ENCODE assay signal across 9 mouse cellular contexts in the genomic region with DNA sequence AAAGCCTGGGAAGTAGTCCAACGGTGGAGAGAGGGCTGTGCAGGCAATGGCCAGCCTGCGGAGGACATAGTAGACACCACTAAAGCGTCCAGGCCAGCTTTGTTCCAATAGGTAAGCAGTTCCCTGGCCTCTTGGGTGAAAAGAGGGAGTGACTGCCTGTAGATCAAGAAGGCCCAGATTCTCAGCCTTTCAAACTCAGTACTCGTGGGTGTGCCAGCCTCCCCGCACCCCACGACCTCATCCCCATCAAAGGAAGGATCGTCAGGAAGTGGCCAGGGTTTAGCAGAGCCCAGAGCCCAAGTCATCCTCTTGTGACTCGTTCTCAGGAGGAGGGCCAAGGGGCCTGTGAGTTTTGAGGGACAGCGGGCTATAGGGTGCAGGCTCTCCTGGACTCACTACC. TPM values are rescaled to one million over a fixed set of nuclear protein-coding genes. Genes with fewer than 3 reads are reported as not detected.
A peak's percentile ranks its signal among the peaks of the same experiment; 100 is the strongest.
DNase-seq lines count a peak whose midpoint lies in the region; ATAC-seq lines count a peak whose summit lies in the region.
"Had no signal": no experiment of that assay in that cellular context is flagged by ENCODE, and none has a peak within 500 bp of the region (broad histone marks: within the 10 kb centered on the region; RNA-seq: fewer than 3 reads in every experiment).

No protein-coding gene starts in this region.

- H3K4me1 ChIP-seq in kidney, embryonic 15.5 days, result peaks cover 22% of the 10 kb centered on the region
- peaks cover 24% of the 10 kb centered on the region for H3K4me1 ChIP-seq in embryonic facial prominence, embryonic 10.5 days
- H3K4me1 ChIP-seq in hindbrain, embryonic 12.5 days, result peaks cover 20% of the 10 kb centered on the region
- peaks cover 20% of the 10 kb centered on the region for H3K4me1 ChIP-seq in midbrain, embryonic 15.5 days

- peak overlapping the region; percentile 88; the same call in 1 of the 2 replicates for H3K27ac ChIP-seq in kidney, embryonic 15.5 days
- peak overlapping the region; percentile 98 for H3K27ac ChIP-seq in embryonic facial prominence, embryonic 10.5 days (replicated peaks)
- H3K27ac ChIP-seq in hindbrain, embryonic 12.5 days, result no peak overlapping the region
- peak overlapping the region; percentile 95 for H3K27ac ChIP-seq in midbrain, embryonic 15.5 days

- no peak for DNase-seq in kidney, adult 9 months
- no peak for DNase-seq in embryonic facial prominence, embryonic 10.5 days (ENCODE audit: low spot score)
- no peak for DNase-seq in adrenal gland, postnatal 4 days (ENCODE audit: low spot score in 2 of 2)
- no peak for DNase-seq in cerebellum, adult 11-12 months

- no peak for ATAC-seq in kidney, embryonic 15.5 days (replicated peaks; ENCODE audit: low FRiP score)
- ATAC-seq in hindbrain, embryonic 12.5 days (ENCODE audit: low FRiP score), result no peak
- ATAC-seq in midbrain, embryonic 15.5 days (replicated peaks), result no peak
- ATAC-seq in frontal cortex, adult (ENCODE audit: low TSS enrichment), result no peak

- H3K4me3 ChIP-seq in kidney, embryonic 15.5 days (replicated peaks), result peak overlapping the region; percentile 73
- H3K4me3 ChIP-seq in embryonic facial prominence, embryonic 10.5 days, result peak overlapping the region; percentile 97
- peak overlapping the region; percentile 99 for H3K4me3 ChIP-seq in hindbrain, embryonic 12.5 days
- H3K4me3 ChIP-seq in midbrain, embryonic 15.5 days, result peak overlapping the region; percentile 99

- H3K27me3 ChIP-seq in kidney, embryonic 15.5 days, result no peaks in the 10 kb centered on the region
- H3K27me3 ChIP-seq in embryonic facial prominence, embryonic 10.5 days (replicated peaks; ENCODE audit: low read depth, poor library complexity, severe bottlenecking), result no peaks in the 10 kb centered on the region
- H3K27me3 ChIP-seq in hindbrain, embryonic 12.5 days, result no peaks in the 10 kb centered on the region
- H3K27me3 ChIP-seq in midbrain, embryonic 15.5 days (replicated peaks), result no peaks in the 10 kb centered on the region

- WGBS in kidney, embryonic 15.5 days, result 51% methylated on average over 9 of the region's 9 CpGs
- 68% methylated on average over 9 of the region's 9 CpGs for WGBS in embryonic facial prominence, embryonic 10.5 days
- WGBS in hindbrain, embryonic 12.5 days, result 78% methylated on average over 9 of the region's 9 CpGs
- 68% methylated on average over 9 of the region's 9 CpGs for WGBS in midbrain, embryonic 15.5 days

- peaks cover 31% of the 10 kb centered on the region for H3K36me3 ChIP-seq in kidney, embryonic 15.5 days
- H3K36me3 ChIP-seq in embryonic facial prominence, embryonic 10.5 days (replicated peaks), result peaks cover 48% of the 10 kb centered on the region
- peaks cover 26% of the 10 kb centered on the region for H3K36me3 ChIP-seq in hindbrain, embryonic 12.5 days
- H3K36me3 ChIP-seq in midbrain, embryonic 15.5 days (replicated peaks), result peaks cover 16% of the 10 kb centered on the region; the same call in 1 of the 2 replicates

- H3K4me2 ChIP-seq in kidney, embryonic 15.5 days, result peak overlapping the region; percentile 86
- peak overlapping the region; percentile 80 for H3K4me2 ChIP-seq in hindbrain, embryonic 12.5 days (replicated peaks)
- H3K4me2 ChIP-seq in midbrain, embryonic 15.5 days, result peak overlapping the region; percentile 86

- no peaks in the 10 kb centered on the region for H3K9me3 ChIP-seq in kidney, embryonic 15.5 days (replicated peaks)
- H3K9me3 ChIP-seq in embryonic facial prominence, embryonic 10.5 days, result no peaks in the 10 kb centered on the region
- H3K9me3 ChIP-seq in hindbrain, embryonic 12.5 days (replicated peaks), result no peaks in the 10 kb centered on the region
- H3K9me3 ChIP-seq in midbrain, embryonic 15.5 days, result no peaks in the 10 kb centered on the region

- H3K9ac ChIP-seq in kidney, embryonic 15.5 days, result peak overlapping the region; percentile 73
- H3K9ac ChIP-seq in hindbrain, embryonic 12.5 days, result peak overlapping the region; percentile 97
- H3K9ac ChIP-seq in midbrain, embryonic 15.5 days, result peak overlapping the region; percentile 92

RNA-seq across cellular contexts. Expression of a gene that starts 1.1 kb away (rescaled TPM):
- 25.8 and 28.0 TPM in 2 replicates for polyA plus RNA-seq in kidney, embryonic 15.5 days (2015; fragmentation: Nextera tagmentation; extraction: Ambion mirVana)
- 29.2 and 35.8 TPM in 2 replicates for polyA plus RNA-seq in embryonic facial prominence, embryonic 10.5 days (2016; fragmentation: Nextera tagmentation; extraction: Ambion mirVana)
- polyA plus RNA-seq in hindbrain, embryonic 12.5 days (2016; fragmentation: Nextera tagmentation; extraction: Ambion mirVana), result 108 and 109 TPM in 2 replicates
- polyA plus RNA-seq in midbrain, embryonic 15.5 days (2015; fragmentation: Nextera tagmentation; extraction: Ambion mirVana), result 38.7 and 43.4 TPM in 2 replicates
- 10 to 100 TPM; 67.6 to 77.3 TPM for total RNA-seq in adrenal gland, postnatal 4 days (2021)
- total RNA-seq: liver, adult 2 months had no signal
